Mouse (Mus musculus): ENCODE data around the gene Uchl5. TPM values are rescaled to one million over a fixed set of nuclear protein-coding genes. Genes with fewer than 3 reads are reported as not detected.

Gene Uchl5
- 154 TPM for polyA plus RNA-seq (2014; fragmentation: Illumina TruSeq; extraction: RNeasy Lipid Tissue Mini Kit (QIAGEN cat#74804); ENCODE audit: low replicate concordance)

GRCm38 (mm10) chr1:143776446-143777411 lies at the start of gene Uchl5, which contains the start of gene Trove2:
Gene Uchl5, plus strand, starts transcription at chr1:143777272.
Gene Trove2, minus strand, starts transcription at chr1:143777068.

Other genes with a start within 250 kb of the Uchl5 start
- gene B3galt2, start 136.6 kb upstream of the Uchl5 start, polyA plus RNA-seq (2014; fragmentation: Illumina TruSeq; extraction: RNeasy Lipid Tissue Mini Kit (QIAGEN cat#74804); ENCODE audit: low replicate concordance), result 2.5 TPM
- 67.7 TPM for gene Cdc73, start 74.4 kb upstream of the Uchl5 start, polyA plus RNA-seq (2014; fragmentation: Illumina TruSeq; extraction: RNeasy Lipid Tissue Mini Kit (QIAGEN cat#74804); ENCODE audit: low replicate concordance)
- gene Glrx2, start 60.9 kb upstream of the Uchl5 start, polyA plus RNA-seq (2014; fragmentation: Illumina TruSeq; extraction: RNeasy Lipid Tissue Mini Kit (QIAGEN cat#74804); ENCODE audit: low replicate concordance), result 90.0 TPM
- gene Trove2, start 204 bp upstream of the Uchl5 start, polyA plus RNA-seq (2014; fragmentation: Illumina TruSeq; extraction: RNeasy Lipid Tissue Mini Kit (QIAGEN cat#74804); ENCODE audit: low replicate concordance), result 11.3 TPM
- gene Rgs2, start 226.9 kb downstream of the Uchl5 start, polyA plus RNA-seq (2014; fragmentation: Illumina TruSeq; extraction: RNeasy Lipid Tissue Mini Kit (QIAGEN cat#74804); ENCODE audit: low replicate concordance), result 91.6 TPM